Mouse (Mus musculus): ENCODE measurements around the gene 1700013G24Rik. TPM values are rescaled to one million over a fixed set of nuclear protein-coding genes. Genes with fewer than 3 reads are reported as not detected.

The 1700013G24Rik gene
- total and polyA plus RNA-seq, 2 experiments from 2014 or later = not detected

DNA sequence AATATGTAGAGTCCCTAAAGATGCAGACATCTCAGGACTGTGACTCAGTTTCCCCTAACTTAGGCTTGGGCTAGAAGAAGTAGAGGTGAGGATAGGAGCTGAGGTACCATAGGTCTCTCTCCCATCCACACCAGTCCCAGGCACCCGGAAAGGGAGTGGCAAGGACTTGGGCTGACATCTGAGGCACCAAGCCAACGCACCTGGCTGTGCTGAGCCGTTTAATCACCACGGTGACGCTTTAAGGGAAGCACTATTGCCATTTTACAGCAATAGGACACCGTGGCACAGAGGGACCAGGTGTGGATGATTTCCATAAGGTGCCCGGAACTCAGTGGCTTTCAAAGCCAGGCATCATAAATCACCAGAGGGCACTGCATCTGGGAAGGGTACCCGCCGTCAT lies 5.2 kb downstream of the 1700013G24Rik start:
- 84% methylated on average over 9 of the region's 9 CpGs for WGBS
- no peak overlapping the region for H3K4me3 ChIP-seq (ENCODE audit: low read depth, low read length)
- DNase-seq = no peak
- TF ChIP-seq CTCF (IDR thresholded peaks at IDR 0.05; ENCODE audit: low read depth) = no peak
- no peaks in the 10 kb centered on the region for H3K4me1 ChIP-seq (ENCODE audit: insufficient read depth)
- no peak overlapping the region for H3K4me2 ChIP-seq (ENCODE audit: low read depth)
- H3K9ac ChIP-seq = no peak overlapping the region
- no peaks in the 10 kb centered on the region for H3K36me3 ChIP-seq (ENCODE audit: insufficient read depth)
- no peak for ATAC-seq
- no peaks in the 10 kb centered on the region for H3K27me3 ChIP-seq (ENCODE audit: insufficient read depth, low read length)
- H3K27ac ChIP-seq (ENCODE audit: low read depth, low read length) = no peak overlapping the region
- no peaks in the 10 kb centered on the region for H3K9me3 ChIP-seq (ENCODE audit: low read length)

DNA sequence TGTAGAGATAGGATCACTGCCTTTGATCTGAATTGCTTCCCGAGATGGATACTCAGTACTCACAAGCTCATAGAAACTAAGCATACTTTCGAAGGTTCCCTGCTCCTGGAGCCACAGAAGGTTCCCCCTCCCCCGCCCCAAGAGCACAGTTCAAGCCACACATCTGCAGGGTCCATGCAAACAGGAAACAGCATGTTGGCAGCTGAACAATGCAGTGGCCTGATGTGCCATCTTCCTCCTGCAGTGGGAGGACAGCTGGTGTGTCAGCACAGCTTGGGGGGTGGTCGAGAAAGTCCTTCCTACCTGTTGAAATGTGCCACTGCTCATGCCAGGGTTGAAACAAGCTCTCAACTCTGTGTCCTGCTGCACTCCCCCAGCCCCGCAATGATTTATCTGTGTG lies 5.8 kb downstream of the 1700013G24Rik start:
- ATAC-seq (no peak), DNase-seq (no peak)
- no peaks in the 10 kb centered on the region for H3K9me3 ChIP-seq (ENCODE audit: low read length)
- no peak overlapping the region for H3K27ac ChIP-seq (ENCODE audit: low read depth, low read length)
- no peak overlapping the region for H3K4me3 ChIP-seq (ENCODE audit: low read depth, low read length)
- no peaks in the 10 kb centered on the region for H3K4me1 ChIP-seq (ENCODE audit: insufficient read depth)
- H3K9ac ChIP-seq = no peak overlapping the region
- H3K27me3 ChIP-seq (ENCODE audit: insufficient read depth, low read length) = no peaks in the 10 kb centered on the region
- H3K36me3 ChIP-seq (ENCODE audit: insufficient read depth) = no peaks in the 10 kb centered on the region
- WGBS = 81% methylated on average over 5 of the region's 5 CpGs
- TF ChIP-seq CTCF (IDR thresholded peaks at IDR 0.05; ENCODE audit: low read depth) = no peak
- no peak overlapping the region for H3K4me2 ChIP-seq (ENCODE audit: low read depth)

DNA sequence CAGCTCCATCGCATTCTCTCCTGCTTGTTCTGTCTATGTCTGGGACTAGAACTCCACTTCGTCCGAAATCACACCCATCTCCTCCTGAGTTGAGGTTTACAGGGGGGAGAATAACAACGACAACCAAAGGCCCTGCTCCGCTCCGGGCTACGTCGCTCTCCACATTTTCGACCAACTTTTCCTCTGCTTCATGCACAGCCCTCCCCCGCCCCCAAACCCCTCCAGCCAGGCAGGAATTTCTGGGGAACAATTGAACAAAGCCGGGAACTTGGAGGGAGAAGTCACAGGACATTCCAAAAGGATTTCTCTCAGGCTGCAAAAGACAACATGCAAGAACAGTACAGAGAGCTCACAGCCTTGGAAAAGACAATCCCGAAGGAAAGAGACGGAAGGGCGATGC lies 7.6 kb downstream of the 1700013G24Rik start:
- DNase-seq = no peak
- no peak for ATAC-seq
- Histone ChIP-seq H3K9ac (no peak overlapping the region), H3K4me1 (ENCODE audit: insufficient read depth) (no peaks in the 10 kb centered on the region), H3K27me3 (ENCODE audit: insufficient read depth, low read length) (no peaks in the 10 kb centered on the region), H3K9me3 (ENCODE audit: low read length) (no peaks in the 10 kb centered on the region), H3K4me2 (ENCODE audit: low read depth) (no peak overlapping the region), H3K27ac (ENCODE audit: low read depth, low read length) (no peak overlapping the region), H3K36me3 (ENCODE audit: insufficient read depth) (no peaks in the 10 kb centered on the region), H3K4me3 (ENCODE audit: low read depth, low read length) (no peak overlapping the region)
- TF ChIP-seq CTCF (IDR thresholded peaks at IDR 0.05; ENCODE audit: low read depth) = no peak
- WGBS = 64% methylated on average over 14 of the region's 14 CpGs

DNA sequence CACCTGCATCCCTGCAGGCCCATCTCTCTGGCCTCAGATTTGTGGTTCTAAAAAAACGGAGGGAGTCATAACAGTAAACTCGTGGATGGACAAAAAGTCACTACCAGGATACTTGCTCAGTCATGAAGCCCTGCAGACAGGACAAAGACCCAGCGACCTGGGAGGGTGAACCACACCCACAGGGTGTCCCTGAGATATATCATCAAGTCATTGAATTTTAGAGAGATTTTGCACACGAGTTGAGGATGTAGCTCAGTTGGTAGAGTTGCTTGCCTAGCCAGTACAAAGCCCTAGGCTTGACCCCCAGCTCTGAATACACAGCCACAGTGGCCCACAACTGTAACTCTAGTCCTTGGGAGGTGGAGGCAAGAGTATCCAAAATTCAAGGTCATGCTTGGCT lies 8.1 kb downstream of the 1700013G24Rik start:
- Histone ChIP-seq H3K36me3 (ENCODE audit: insufficient read depth) (no peaks in the 10 kb centered on the region), H3K4me1 (ENCODE audit: insufficient read depth) (no peaks in the 10 kb centered on the region), H3K9me3 (ENCODE audit: low read length) (no peaks in the 10 kb centered on the region), H3K4me2 (ENCODE audit: low read depth) (no peak overlapping the region), H3K27me3 (ENCODE audit: insufficient read depth, low read length) (no peaks in the 10 kb centered on the region), H3K27ac (ENCODE audit: low read depth, low read length) (no peak overlapping the region), H3K9ac (no peak overlapping the region), H3K4me3 (ENCODE audit: low read depth, low read length) (no peak overlapping the region)
- 66% methylated on average over 4 of the region's 4 CpGs for WGBS
- no peak for ATAC-seq
- TF ChIP-seq CTCF (IDR thresholded peaks at IDR 0.05; ENCODE audit: low read depth) = no peak
- DNase-seq = no peak

DNA sequence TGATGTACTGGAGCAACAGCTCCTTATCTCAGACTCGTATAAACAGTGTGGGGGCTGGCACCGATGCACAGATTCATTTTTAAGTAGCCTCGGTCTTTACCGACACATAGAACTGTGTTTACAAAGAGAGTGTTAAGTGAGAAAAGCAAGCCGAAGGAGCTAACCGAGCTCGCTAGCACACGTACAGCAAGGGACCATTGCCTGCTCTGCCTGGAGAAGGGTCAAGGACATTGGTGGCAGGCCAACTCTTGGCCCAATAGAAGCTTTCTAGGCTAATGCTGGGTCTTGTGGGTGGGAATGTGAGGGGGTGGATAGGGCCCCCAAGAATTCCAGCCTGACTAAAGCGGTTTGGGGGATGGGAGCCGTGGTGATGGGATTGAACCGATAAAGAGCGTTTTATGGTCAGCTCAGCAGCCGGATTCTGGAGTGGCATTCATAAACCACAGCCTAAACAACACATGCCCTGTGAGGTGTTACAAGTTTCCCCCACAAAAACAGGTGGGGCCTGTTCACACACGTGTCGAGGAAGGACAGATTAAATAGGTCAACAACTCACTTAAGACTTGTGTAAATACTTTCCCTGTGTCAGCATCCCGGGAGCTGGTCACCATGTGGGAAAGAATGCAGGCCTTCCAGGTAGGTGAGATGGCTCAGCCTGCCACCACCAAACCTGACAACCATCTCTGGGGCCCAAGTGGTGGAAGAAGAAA lies 9.1 kb downstream of the 1700013G24Rik start:
- no peaks in the 10 kb centered on the region for H3K36me3 ChIP-seq (ENCODE audit: insufficient read depth)
- TF ChIP-seq CTCF (IDR thresholded peaks at IDR 0.05; ENCODE audit: low read depth) = no peak
- H3K4me3 ChIP-seq (ENCODE audit: low read depth, low read length) = no peak overlapping the region
- H3K9me3 ChIP-seq (ENCODE audit: low read length) = no peaks in the 10 kb centered on the region
- no peak overlapping the region for H3K9ac ChIP-seq
- no peaks in the 10 kb centered on the region for H3K4me1 ChIP-seq (ENCODE audit: insufficient read depth)
- H3K4me2 ChIP-seq (ENCODE audit: low read depth) = no peak overlapping the region
- no peak for ATAC-seq
- no peak overlapping the region for H3K27ac ChIP-seq (ENCODE audit: low read depth, low read length)
- WGBS = 88% methylated on average over 16 of the region's 16 CpGs
- no peaks in the 10 kb centered on the region for H3K27me3 ChIP-seq (ENCODE audit: insufficient read depth, low read length)
- DNase-seq = no peak

DNA sequence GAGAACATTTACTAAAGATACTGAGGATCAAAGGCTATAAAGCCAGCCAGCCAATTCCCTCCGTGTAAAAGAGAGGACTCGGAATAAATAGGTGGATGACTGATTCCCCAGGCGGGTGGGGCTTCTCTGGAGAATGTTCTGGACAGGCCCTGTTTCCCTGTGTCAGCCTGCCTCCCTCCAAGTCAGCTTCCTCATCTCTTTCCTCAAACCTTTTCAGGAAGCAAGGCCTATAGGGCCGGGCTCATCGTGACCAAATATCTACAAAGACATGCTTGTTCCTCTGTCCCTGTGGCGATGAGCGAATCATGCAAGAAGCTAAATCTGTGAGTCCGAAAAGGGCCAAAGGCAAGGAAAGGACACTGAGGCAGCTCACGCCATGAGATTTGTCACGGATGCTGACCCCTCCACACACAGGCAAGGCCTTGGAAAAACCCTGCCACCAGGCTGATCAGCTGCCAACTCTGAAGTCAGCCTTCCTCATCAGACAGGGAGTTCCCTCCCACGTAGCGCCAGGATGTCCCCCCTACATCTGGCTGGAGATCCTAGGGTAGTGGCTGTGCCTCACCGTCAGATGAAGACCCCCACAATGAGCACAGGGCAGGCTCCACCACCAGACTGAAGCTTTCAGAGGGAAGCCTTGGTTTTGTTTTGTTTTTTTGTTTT lies 12.2 kb downstream of the 1700013G24Rik start:
- no peak overlapping the region for H3K4me2 ChIP-seq (ENCODE audit: low read depth)
- 77% methylated on average over 13 of the region's 13 CpGs for WGBS
- no peaks in the 10 kb centered on the region for H3K36me3 ChIP-seq (ENCODE audit: insufficient read depth)
- H3K27ac ChIP-seq (ENCODE audit: low read depth, low read length) = no peak overlapping the region
- ATAC-seq = no peak
- no peaks in the 10 kb centered on the region for H3K9me3 ChIP-seq (ENCODE audit: low read length)
- DNase-seq = no peak
- 0 out of 2 replicates have a peak, but pooled peaks cover 3% of the 10 kb centered on the region for H3K4me1 ChIP-seq (ENCODE audit: insufficient read depth)
- TF ChIP-seq CTCF (IDR thresholded peaks at IDR 0.05; ENCODE audit: low read depth) = no peak
- no peak overlapping the region for H3K4me3 ChIP-seq (ENCODE audit: low read depth, low read length)
- no peaks in the 10 kb centered on the region for H3K27me3 ChIP-seq (ENCODE audit: insufficient read depth, low read length)
- H3K9ac ChIP-seq = no peak overlapping the region

DNA sequence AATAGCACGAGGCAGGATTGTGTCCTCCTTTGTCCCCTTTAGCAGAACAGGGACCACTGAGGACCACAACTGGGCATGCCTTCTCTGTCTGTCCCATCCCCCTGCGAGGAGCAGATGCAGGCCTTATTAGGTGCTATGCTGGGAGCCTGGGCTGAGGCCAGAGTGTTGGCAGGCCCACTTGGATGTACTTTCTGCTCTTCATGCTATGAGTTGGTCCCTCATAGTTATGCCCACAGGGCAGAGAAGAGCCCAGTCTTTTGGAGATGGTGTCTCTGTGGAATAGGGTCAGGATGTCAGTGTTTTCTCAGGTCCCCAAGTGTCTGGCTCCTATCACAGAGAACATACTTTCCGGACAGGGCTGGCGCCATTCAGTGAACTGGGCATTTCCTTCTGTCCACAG lies 13.9 kb downstream of the 1700013G24Rik start:
- no peak for ATAC-seq
- no peak overlapping the region for H3K27ac ChIP-seq (ENCODE audit: low read depth, low read length)
- H3K4me2 ChIP-seq (ENCODE audit: low read depth) = no peak overlapping the region
- H3K9ac ChIP-seq = no peak overlapping the region
- no peak overlapping the region for H3K4me3 ChIP-seq (ENCODE audit: low read depth, low read length)
- TF ChIP-seq CTCF (IDR thresholded peaks at IDR 0.05; ENCODE audit: low read depth) = no peak
- no peaks in the 10 kb centered on the region for H3K9me3 ChIP-seq (ENCODE audit: low read length)
- no peaks in the 10 kb centered on the region for H3K36me3 ChIP-seq (ENCODE audit: insufficient read depth)
- no peak for DNase-seq
- 0 out of 2 replicates have a peak, but pooled peaks cover 3% of the 10 kb centered on the region for H3K4me1 ChIP-seq (ENCODE audit: insufficient read depth)
- no peaks in the 10 kb centered on the region for H3K27me3 ChIP-seq (ENCODE audit: insufficient read depth, low read length)
- 78% methylated on average over 4 of the region's 4 CpGs for WGBS

Measured in forebrain, postnatal 0 days (tissue).